Mouse (Mus musculus) G1E (cell line): ENCODE data around the gene Csdc2.
"Not testable (repeated sequence)": the region's sequence is repeated elsewhere in the genome, so short reads cannot be mapped to it uniquely, and the experiment has no call there.

Experiments
- CTCF ChIP-seq: IDR thresholded peaks from 2 replicates; pipeline ENCODE4 v1.5.1; 2012; ENCODE audit warnings: low read depth, low read length, inconsistent platforms, mixed read lengths
- GATA1 ChIP-seq: IDR thresholded peaks from 2 replicates; pipeline ENCODE4 v1.6.1; 2012; ENCODE audit warnings: borderline replicate concordance, low read length, inconsistent platforms, mixed read lengths
- GATA2 ChIP-seq: IDR thresholded peaks from 2 replicates; pipeline ENCODE4 v1.6.1; 2012; ENCODE audit warnings: low read depth, low read length, inconsistent platforms, borderline replicate concordance
- TAL1 ChIP-seq: conservative IDR thresholded peaks from 2 replicates; pipeline ENCODE4 v1.6.1; 2012; ENCODE audit warnings: low read depth, low read length, inconsistent platforms, mixed read lengths

GRCm38 (mm10) chr15:81969635-81970034, 33.1 kb downstream of the Csdc2 start:
- TF ChIP-seq TAL1, CTCF, GATA2, GATA1: not testable (repeated sequence)
